9 mouse cellular contexts compared by ENCODE assay signal in genomic region chr7:75927537-75927936, GRCm38 (mm10).
A peak's percentile ranks its signal among the peaks of the same experiment; 100 is the strongest.
DNase-seq lines count a peak whose midpoint lies in the region; ATAC-seq and TF ChIP-seq lines count a peak whose summit lies in the region.
"Had no signal": no experiment of that assay in that cellular context is flagged by ENCODE, and none has a peak within 500 bp of the region (broad histone marks: within the 10 kb centered on the region; RNA-seq: fewer than 3 reads in every experiment).

No protein-coding gene starts in this region.

- no peak overlapping the region for H3K27ac ChIP-seq in lung, postnatal 0 days (ENCODE audit: low read length)
- no peak overlapping the region for H3K27ac ChIP-seq in forebrain, embryonic 15.5 days (replicated peaks)
- H3K27ac ChIP-seq in intestine, embryonic 16.5 days (ENCODE audit: low read length): no peak overlapping the region
- H3K27ac ChIP-seq: liver, embryonic 13.5 days had no signal

- no peak; the same call in 1 of the 2 replicates for ATAC-seq in lung, postnatal 0 days
- ATAC-seq in forebrain, embryonic 15.5 days (replicated peaks): peak; percentile 92
- ATAC-seq in intestine, embryonic 16.5 days: no peak

- H3K4me3 ChIP-seq in lung, postnatal 0 days (ENCODE audit: low read depth, low read length): no peak overlapping the region
- H3K4me3 ChIP-seq in lung, adult 2 months (replicated peaks; ENCODE audit: extremely low read depth, low read depth, low read length): no peak overlapping the region
- no peak overlapping the region for H3K4me3 ChIP-seq in forebrain, embryonic 15.5 days
- no peak overlapping the region for H3K4me3 ChIP-seq in intestine, embryonic 16.5 days (ENCODE audit: low read length)
- H3K4me3 ChIP-seq: liver, embryonic 13.5 days had no signal

- no peaks in the 10 kb centered on the region for H3K4me1 ChIP-seq in lung, postnatal 0 days (ENCODE audit: insufficient read depth, low read depth, low read length)
- no peaks in the 10 kb centered on the region for H3K4me1 ChIP-seq in lung, adult 2 months (ENCODE audit: control insufficient read depth, insufficient read depth, low read length)
- peaks cover 5% of the 10 kb centered on the region; the same call in 1 of the 2 replicates for H3K4me1 ChIP-seq in forebrain, embryonic 15.5 days
- H3K4me1 ChIP-seq in intestine, embryonic 16.5 days (ENCODE audit: control insufficient read depth, insufficient read depth, low read length): no peaks in the 10 kb centered on the region
- H3K4me1 ChIP-seq: liver, embryonic 13.5 days had no signal

- WGBS in lung, postnatal 0 days: 26% methylated on average over 4 of the region's 4 CpGs
- 29% methylated on average over 4 of the region's 4 CpGs for WGBS in lung, adult 2 months
- 28% methylated on average over 4 of the region's 4 CpGs for WGBS in forebrain, embryonic 15.5 days
- 29% methylated on average over 4 of the region's 4 CpGs for WGBS in intestine, embryonic 16.5 days

- no peaks in the 10 kb centered on the region for H3K36me3 ChIP-seq in lung, postnatal 0 days (ENCODE audit: insufficient read depth, low read length)
- no peaks in the 10 kb centered on the region for H3K36me3 ChIP-seq in forebrain, embryonic 15.5 days
- no peaks in the 10 kb centered on the region for H3K36me3 ChIP-seq in intestine, embryonic 16.5 days (ENCODE audit: control insufficient read depth, insufficient read depth, low read length)
- H3K36me3 ChIP-seq: liver, embryonic 13.5 days had no signal

- H3K9me3 ChIP-seq in lung, postnatal 0 days (ENCODE audit: low read length): no peaks in the 10 kb centered on the region
- H3K9me3 ChIP-seq in forebrain, embryonic 15.5 days: 0 out of 2 replicates have a peak, but pooled peaks cover 7% of the 10 kb centered on the region
- 0 out of 2 replicates have a peak, but pooled peaks cover 4% of the 10 kb centered on the region for H3K9me3 ChIP-seq in intestine, embryonic 16.5 days (ENCODE audit: control insufficient read depth, low read length)
- H3K9me3 ChIP-seq: liver, embryonic 13.5 days had no signal

- no peak overlapping the region for H3K9ac ChIP-seq in lung, postnatal 0 days (replicated peaks; ENCODE audit: low read depth)
- no peak overlapping the region for H3K9ac ChIP-seq in forebrain, embryonic 15.5 days (replicated peaks)
- H3K9ac ChIP-seq in intestine, embryonic 16.5 days (ENCODE audit: low read depth, low read length): no peak overlapping the region
- H3K9ac ChIP-seq: liver, embryonic 13.5 days had no signal

- peak; percentile 65 for TF ChIP-seq CTCF in lung, postnatal 0 days (IDR thresholded peaks at IDR 0.05)
- TF ChIP-seq CTCF in lung, adult 2 months (IDR thresholded peaks at IDR 0.05; ENCODE audit: insufficient read depth, low read length): no peak

- TF ChIP-seq EP300 in lung, postnatal 0 days (IDR thresholded peaks at IDR 0.05): no peak

- TF ChIP-seq POLR2A in lung, adult 2 months (IDR thresholded peaks at IDR 0.05; ENCODE audit: borderline replicate concordance, extremely low read depth, low read depth, low read length): no peak

- H3K27me3 ChIP-seq in lung, postnatal 0 days (replicated peaks; ENCODE audit: insufficient read depth, low read length): no peaks in the 10 kb centered on the region
- no peaks in the 10 kb centered on the region for H3K27me3 ChIP-seq in forebrain, embryonic 15.5 days
- no peaks in the 10 kb centered on the region for H3K27me3 ChIP-seq in intestine, embryonic 16.5 days (replicated peaks; ENCODE audit: control insufficient read depth, insufficient read depth, low read length)
- H3K27me3 ChIP-seq: liver, embryonic 13.5 days had no signal

- peak; percentile 7 for DNase-seq in adrenal gland, adult 2 months
- DNase-seq in adrenal gland, postnatal 25 days: no peak
- peak; percentile 34 for DNase-seq in lung, postnatal 0 days (ENCODE audit: low spot score)
- no peak for DNase-seq in lung, adult 2 months
- peak; percentile 32 to 57 for DNase-seq in layer of hippocampus, postnatal 10 days (ENCODE audit: low spot score in 2 of 2)
- DNase-seq in neural tube, embryonic 10.5 days (ENCODE audit: extremely low spot score, low spot score): peak; percentile 17
- DNase-seq: liver, embryonic 13.5 days had no signal

- H3K4me2 ChIP-seq in lung, postnatal 0 days (replicated peaks; ENCODE audit: low read depth, low read length): no peak overlapping the region
- H3K4me2 ChIP-seq in forebrain, embryonic 15.5 days (replicated peaks): no peak overlapping the region
- H3K4me2 ChIP-seq in intestine, embryonic 16.5 days (ENCODE audit: low read depth, low read length): no peak overlapping the region
- H3K4me2 ChIP-seq: liver, embryonic 13.5 days had no signal

Comparison
In these comparisons a context has a peak if more than half of its experiments do, and no peak if none do; other contexts are left out.
1. DNase-seq: peak in adrenal gland, adult 2 months (single experiment), lung, postnatal 0 days (single experiment), layer of hippocampus, postnatal 10 days (2 of 2) and neural tube, embryonic 10.5 days (single experiment); none in adrenal gland, postnatal 25 days (single experiment) and lung, adult 2 months (single experiment).